Mouse (Mus musculus) gastrocnemius, postnatal 14 days (tissue): ENCODE measurements around the gene Ect2. TPM values are rescaled to one million over a fixed set of nuclear protein-coding genes. Genes with fewer than 3 reads are reported as not detected.

Experiments
- DNase-seq: peaks from one replicate; pipeline ENCODE4 v3.0.0; 2021; ENCODE audit warnings: mixed read lengths
- intact Hi-C: fragments of 180-260 bp; cut with DNase I; formaldehyde crosslinking; loops from one replicate; pipeline ENCODE4 v1.15.1; 2025; ENCODE audit warnings: low total_unique reads
- total RNA-seq, 2 experiments: library from RNA; stranded (reverse); gene quantifications; 2 replicates each; pipeline ENCODE4 v1.2.3; 2021

The Ect2 gene
- total RNA-seq, 2 experiments from 2014 or later = 3.6 to 4.7 TPM

DNA sequence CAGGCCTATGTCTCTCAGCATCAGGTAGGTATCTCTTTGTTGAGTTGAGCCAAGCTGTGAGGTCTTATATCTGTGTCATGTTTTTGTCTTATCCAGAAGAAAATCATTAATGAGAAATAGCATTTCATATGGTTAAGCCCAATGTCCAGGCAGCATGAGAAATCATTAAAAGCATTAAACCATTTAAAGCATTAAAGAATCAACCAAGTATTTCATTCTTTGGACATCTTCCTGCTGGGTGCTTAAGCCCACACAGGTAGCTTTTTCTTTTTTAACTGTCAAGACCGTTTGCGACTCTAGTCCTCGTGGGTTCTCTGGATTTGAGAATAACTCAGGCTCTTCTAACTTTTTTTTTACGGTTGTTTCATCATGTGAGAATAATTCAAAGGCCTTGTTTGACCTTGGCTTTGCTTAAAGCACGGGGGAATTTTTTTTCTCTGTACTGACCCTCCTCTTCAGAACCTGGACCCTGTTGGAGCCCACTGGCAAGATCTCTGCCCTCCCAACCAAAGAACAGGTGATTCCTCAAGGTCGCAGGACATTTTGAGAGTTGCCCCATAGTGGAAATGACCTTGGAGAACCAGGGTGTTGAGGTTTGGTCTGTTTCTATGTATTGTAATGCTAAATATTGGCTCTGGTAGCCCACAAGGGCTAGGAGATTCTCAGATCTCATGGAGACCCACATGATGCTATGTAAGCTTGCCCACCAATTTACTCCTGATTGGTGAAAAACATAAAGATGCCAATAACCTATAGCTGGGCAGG, 8.1 kb upstream of the Ect2 start:
- no peak for DNase-seq
- intact Hi-C loops = no loop called here

- DNase-seq = no peak
- intact Hi-C loops = no loop called here
These were observed 5.2 kb upstream of the Ect2 start for GRCm38 (mm10) chr3:27158910-27159309.

DNA sequence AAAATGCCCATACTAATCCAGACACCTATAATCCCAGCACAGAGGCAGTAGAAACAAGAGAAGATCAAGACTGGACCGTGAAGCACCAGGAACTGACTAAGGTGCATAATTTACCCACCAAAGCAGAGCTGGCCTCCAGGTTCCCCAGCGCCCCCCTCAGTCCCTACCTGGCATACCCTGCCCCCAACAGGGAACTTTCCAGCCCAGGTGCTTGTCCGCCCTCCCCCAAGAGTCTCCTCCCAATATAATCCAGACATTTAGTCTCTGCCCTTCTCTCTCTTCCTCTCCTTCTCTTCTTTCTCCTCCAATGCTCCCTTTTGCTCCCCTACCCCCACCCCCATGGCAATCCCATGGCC, 2.9 kb upstream of the Ect2 start:
- no peak for DNase-seq
- intact Hi-C loops = no loop called here

- no peak for DNase-seq
- intact Hi-C loops = no loop called here
These were observed 2.3 kb upstream of the Ect2 start for GRCm38 (mm10) chr3:27155856-27156593.

DNA sequence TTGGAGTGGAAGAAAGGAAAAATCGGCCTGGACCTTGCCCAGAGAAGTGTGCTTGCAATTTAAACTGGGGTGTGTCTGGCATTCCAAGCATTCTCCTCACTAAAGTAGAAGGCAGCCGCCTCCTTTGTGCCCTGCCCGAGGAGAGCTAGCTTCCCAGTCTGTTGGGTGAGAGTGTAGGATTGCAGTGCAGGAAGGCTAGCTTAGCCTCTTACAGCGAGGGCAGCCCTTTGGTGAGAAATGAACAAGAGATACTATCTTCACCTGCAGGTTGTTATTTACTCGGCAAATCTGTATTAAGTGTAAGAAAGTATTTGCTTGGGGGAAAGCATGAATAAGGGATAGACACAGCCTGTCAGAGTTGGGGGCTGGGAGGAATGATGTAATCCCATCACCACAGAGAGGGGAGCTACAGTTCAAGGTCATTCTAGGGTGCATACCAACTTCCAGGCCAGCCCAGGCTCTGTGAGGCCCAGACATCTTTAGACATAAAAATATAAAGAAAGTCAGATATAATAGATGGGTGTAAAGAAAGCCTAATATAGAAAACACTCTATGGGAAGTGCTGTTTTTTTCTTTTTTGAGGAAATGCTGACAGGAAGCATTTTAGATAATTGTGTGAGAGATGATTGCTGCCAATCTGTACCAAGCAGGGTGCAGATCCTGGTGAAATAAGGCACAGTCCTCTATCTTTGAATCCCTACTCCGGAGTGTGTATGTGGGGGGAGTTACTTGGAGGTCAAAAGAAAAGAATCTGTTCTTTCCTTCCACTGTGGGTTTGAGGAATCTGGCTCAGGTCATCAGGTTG, 1.6 kb upstream of the Ect2 start:
- intact Hi-C loops = no loop called here
- DNase-seq = peak; percentile 27

GRCm38 (mm10) chr3:27154280-27154679, 602 bp upstream of the Ect2 start:
- DNase-seq = no peak
- intact Hi-C loops = no loop called here

DNA sequence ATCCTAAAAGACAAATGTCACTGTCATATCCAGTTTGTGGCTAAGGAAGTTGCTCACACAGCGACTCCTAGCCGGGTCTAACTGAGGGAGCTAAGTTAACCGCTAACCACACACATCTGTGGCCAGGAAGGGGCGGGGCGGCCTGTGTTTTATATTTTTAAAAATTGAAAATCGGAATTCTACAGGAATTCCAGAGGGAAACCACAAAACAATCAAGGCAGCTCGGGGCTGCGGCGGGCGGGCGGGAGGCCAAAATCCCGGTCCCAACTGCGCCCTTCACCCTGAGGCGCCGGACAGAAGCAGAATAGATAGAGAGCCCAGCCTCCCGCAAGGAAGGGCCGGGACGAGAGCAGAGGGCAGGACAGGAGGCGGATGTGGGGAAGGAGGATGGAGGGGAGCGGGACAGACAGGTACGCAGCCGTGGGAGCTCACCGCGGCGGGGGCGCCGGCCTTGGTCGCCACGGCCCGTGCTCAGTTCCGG, 447 bp downstream of the Ect2 start:
- intact Hi-C loops = no loop called here
- DNase-seq = no peak

GRCm38 (mm10) chr3:27145733-27146132, 7.9 kb downstream of the Ect2 start:
- intact Hi-C loops = no loop called here
- no peak for DNase-seq

GRCm38 (mm10) chr3:27143570-27143969, 10.1 kb downstream of the Ect2 start:
- no peak for DNase-seq
- intact Hi-C loops = no loop called here

DNA sequence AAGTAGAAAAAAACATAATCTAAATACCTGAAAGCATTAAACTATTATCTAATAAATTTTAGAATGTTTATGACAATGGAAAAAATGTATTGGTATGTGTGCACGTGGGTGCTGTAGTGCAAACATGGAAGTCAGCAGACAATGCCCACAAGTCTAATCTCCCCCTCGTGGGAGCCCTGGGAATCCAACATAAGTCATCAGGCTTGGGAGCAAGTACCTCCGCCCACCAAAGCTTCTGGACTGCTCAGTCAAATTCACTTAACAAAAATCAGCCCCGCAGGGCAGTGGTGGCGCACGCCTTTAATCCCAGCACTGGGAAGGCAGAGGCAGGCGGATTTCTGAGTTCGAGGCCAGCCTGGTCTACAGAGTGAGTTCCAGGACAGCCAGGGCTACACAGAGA, 13.6 kb downstream of the Ect2 start:
- DNase-seq = no peak
- intact Hi-C loops = no loop called here

GRCm38 (mm10) chr3:27121864-27122450, 31.7 kb downstream of the Ect2 start:
- intact Hi-C loops = no loop called here

DNA sequence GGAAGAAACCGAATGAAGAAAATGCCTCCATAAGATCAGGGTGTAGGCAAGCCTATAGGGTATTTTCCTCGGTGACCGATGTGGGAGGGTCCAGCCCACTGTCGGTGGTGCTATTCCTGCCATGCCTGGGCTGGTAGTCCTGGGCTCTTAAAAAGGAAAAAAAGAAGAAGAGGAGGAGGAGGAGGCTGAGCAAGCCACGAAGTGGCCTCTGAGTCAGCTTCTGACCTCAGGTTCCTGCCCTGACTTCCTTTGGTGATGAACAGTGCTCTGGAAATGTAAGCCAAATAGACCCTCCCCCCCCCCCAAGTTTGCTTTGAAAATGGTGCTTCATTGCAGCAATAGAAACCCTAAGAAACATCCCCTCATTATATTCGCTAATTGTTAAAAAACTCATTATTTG, 32.7 kb downstream of the Ect2 start:
- intact Hi-C loops = no loop called here
- DNase-seq = no peak

More at GRCm38 (mm10) chr3:27121864-27122450, 31.7 kb downstream of the Ect2 start:
- DNase-seq = no peak

- no peak for DNase-seq
- intact Hi-C loops = no loop called here
These were observed 35.5 kb downstream of the Ect2 start for GRCm38 (mm10) chr3:27118227-27118626.

GRCm38 (mm10) chr3:27110860-27111259, 42.8 kb downstream of the Ect2 start:
- intact Hi-C loops = no loop called here
- no peak for DNase-seq

GRCm38 (mm10) chr3:27109109-27109508, 44.6 kb downstream of the Ect2 start:
- no peak for DNase-seq
- intact Hi-C loops = no loop called here

- intact Hi-C loops = no loop called here
- DNase-seq = no peak
These were observed 46.5 kb downstream of the Ect2 start for GRCm38 (mm10) chr3:27107142-27107541.

DNA sequence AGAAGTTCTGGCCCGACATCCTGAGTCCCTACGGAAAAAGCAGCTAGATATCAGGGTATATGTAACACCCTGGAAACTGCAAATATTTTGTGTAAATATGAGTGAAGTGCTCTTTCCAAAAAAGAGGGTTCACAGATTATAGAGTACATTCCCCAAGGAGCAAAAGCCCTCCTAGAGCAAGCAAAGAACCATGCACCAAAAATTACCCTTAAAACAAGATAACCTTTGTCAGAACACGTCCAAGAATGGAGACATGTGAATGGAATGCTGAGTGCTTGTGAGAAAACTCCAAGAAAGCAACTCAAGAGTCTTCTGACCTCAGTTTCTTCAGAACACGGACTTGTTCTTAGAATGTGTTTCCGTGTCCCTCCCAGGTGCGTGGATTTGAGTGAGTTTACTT, 50.7 kb downstream of the Ect2 start:
- intact Hi-C loops = no loop called here
- DNase-seq = no peak

DNA sequence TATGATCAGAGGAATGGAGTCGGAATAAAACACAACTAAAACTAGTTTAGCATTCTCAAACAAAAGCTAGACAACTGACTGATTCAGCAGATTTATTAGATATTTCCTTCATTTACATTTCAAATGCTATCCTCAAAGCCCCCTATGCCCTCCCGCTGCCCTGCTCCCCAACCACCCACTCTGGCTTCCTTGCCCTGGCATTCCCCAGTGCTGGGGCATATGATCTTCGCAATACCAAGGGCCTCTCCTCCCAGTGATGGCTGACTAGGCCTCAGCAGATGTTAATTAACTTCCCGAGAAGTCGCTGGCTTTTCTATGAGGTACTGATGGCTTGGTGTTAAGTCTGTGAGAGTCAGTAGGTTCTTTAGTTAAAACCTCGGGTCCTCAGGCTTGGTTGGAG, 55.0 kb downstream of the Ect2 start:
- no peak for DNase-seq
- intact Hi-C loops = no loop called here

- intact Hi-C loops = no loop called here
- no peak for DNase-seq
These were observed 67.5 kb downstream of the Ect2 start for GRCm38 (mm10) chr3:27086221-27086620.
